Mouse (Mus musculus) CD8-positive naive resting alpha-beta T cell, adult 2 months (primary cell): ENCODE measurements around the gene Cacna1d.

Source experiments
- DNase-seq, 2 experiments: peaks; one replicate each; pipeline ENCODE4 v3.0.0; 2022; ENCODE audit warnings: low read depth in 2 of 2, low spot score in 2 of 2

Gene Cacna1d

GRCm38 (mm10) chr14:30219851-30220250 lies 271.4 kb downstream of the Cacna1d start:
- DNase-seq, result no peak

GRCm38 (mm10) chr14:30218114-30218513 lies 273.1 kb downstream of the Cacna1d start:
- no peak for DNase-seq

GRCm38 (mm10) chr14:30217124-30217523 lies 274.1 kb downstream of the Cacna1d start:
- DNase-seq, result no peak

- no peak for DNase-seq
Observed at GRCm38 (mm10) chr14:30208156-30208555, 283.1 kb downstream of the Cacna1d start.

- no peak for DNase-seq
Observed at GRCm38 (mm10) chr14:30205821-30206220, 285.4 kb downstream of the Cacna1d start.

GRCm38 (mm10) chr14:30204526-30204925 lies 286.7 kb downstream of the Cacna1d start:
- no peak for DNase-seq

- no peak for DNase-seq
Observed at GRCm38 (mm10) chr14:30200310-30200709, 290.9 kb downstream of the Cacna1d start.

- DNase-seq, result no peak
Observed at GRCm38 (mm10) chr14:30198882-30199281, 292.4 kb downstream of the Cacna1d start.

- no peak for DNase-seq
Observed at GRCm38 (mm10) chr14:30198116-30198515, 293.1 kb downstream of the Cacna1d start.

- no peak for DNase-seq
Observed at GRCm38 (mm10) chr14:30196959-30197358, 294.3 kb downstream of the Cacna1d start.

GRCm38 (mm10) chr14:30196235-30196634 lies 295.0 kb downstream of the Cacna1d start:
- DNase-seq, result no peak

- DNase-seq, result no peak
Observed at GRCm38 (mm10) chr14:30190308-30190971, 300.8 kb downstream of the Cacna1d start.

- DNase-seq, result no peak
Observed at GRCm38 (mm10) chr14:30185616-30186274, 305.5 kb downstream of the Cacna1d start.

GRCm38 (mm10) chr14:30184445-30185152 lies 306.7 kb downstream of the Cacna1d start:
- DNase-seq, result no peak

GRCm38 (mm10) chr14:30184013-30184412 lies 307.2 kb downstream of the Cacna1d start:
- no peak for DNase-seq

GRCm38 (mm10) chr14:30182624-30183524 lies 308.4 kb downstream of the Cacna1d start:
- DNase-seq, result no peak

GRCm38 (mm10) chr14:30178306-30178705 lies 312.9 kb downstream of the Cacna1d start:
- DNase-seq, result no peak

GRCm38 (mm10) chr14:30177850-30178249 lies 313.4 kb downstream of the Cacna1d start:
- DNase-seq, result no peak

GRCm38 (mm10) chr14:30175362-30175761 lies 315.9 kb downstream of the Cacna1d start:
- DNase-seq, result no peak

GRCm38 (mm10) chr14:30172821-30173755 lies 318.2 kb downstream of the Cacna1d start:
- DNase-seq, result no peak
